Mouse (Mus musculus) C2C12 (cell line): ENCODE measurements around the gene Dcbld2.

ENCODE experiments used
- CEBPB ChIP-seq: IDR thresholded peaks from one replicate; pipeline ENCODE4 v1.6.1; 2011; ENCODE audit warnings: low read depth, mild to moderate bottlenecking, control low read depth, moderate library complexity
- CTCF ChIP-seq: IDR thresholded peaks from one replicate; pipeline ENCODE4 v1.5.1; 2011; ENCODE audit not compliant: control insufficient read depth, insufficient read depth, insufficient read length
- FOSL1 ChIP-seq: IDR thresholded peaks from one replicate; pipeline ENCODE4 v1.8.0; 2011; ENCODE audit warnings: mild to moderate bottlenecking, low read length; ENCODE audit not compliant: poor library complexity, insufficient read depth, severe bottlenecking
- MAX ChIP-seq: IDR thresholded peaks from one replicate; pipeline ENCODE4 v1.6.1; 2011; ENCODE audit warnings: mild to moderate bottlenecking, control low read depth
- MYOD1 ChIP-seq: IDR thresholded peaks from one replicate; pipeline ENCODE4 v1.6.1; 2011; ENCODE audit warnings: low read depth; ENCODE audit not compliant: control insufficient read depth, insufficient read length
- MYOG ChIP-seq: IDR thresholded peaks from one replicate; pipeline ENCODE4 v1.6.1; 2011; ENCODE audit not compliant: control insufficient read depth, insufficient read length; ENCODE audit errors: extremely low read depth
- USF1 ChIP-seq: IDR thresholded peaks from one replicate; pipeline ENCODE4 v1.6.1; 2011; ENCODE audit warnings: low read depth, mild to moderate bottlenecking, control low read depth, moderate library complexity

DNA sequence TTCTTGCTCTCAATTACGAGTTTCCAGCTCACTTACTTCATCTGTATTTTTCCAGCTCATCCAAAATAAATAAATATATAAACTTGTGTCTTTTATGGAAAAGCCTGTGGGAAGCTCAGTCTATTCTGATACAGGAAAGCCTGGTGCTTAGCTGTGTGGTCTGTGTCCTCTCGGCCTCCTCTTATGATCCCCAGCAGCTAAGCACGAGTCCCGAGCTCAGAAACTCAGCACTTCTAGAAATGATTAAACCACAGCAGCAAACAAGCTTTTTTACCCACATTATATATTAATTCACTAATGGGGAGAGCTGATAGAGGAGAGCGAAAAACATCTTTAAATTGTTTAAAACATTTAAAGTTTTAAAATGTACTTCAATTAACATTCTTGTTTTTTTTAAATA is 48.2 kb downstream of the Dcbld2 start:
- no peak for TF ChIP-seq CTCF
- no peak for TF ChIP-seq USF1
- no peak for TF ChIP-seq FOSL1
- TF ChIP-seq MYOG, result no peak
- TF ChIP-seq MAX, result no peak
- TF ChIP-seq MYOD1, result no peak
- TF ChIP-seq CEBPB, result no peak
